Mouse (Mus musculus) limb, embryonic 10.5 days (tissue): Measurements from ENCODE around the gene Togaram2. TPM values are rescaled to one million over a fixed set of nuclear protein-coding genes. Genes with fewer than 3 reads are reported as not detected.

ENCODE experiments used
- DNase-seq: peaks from one replicate; pipeline ENCODE4 v3.0.0-alpha.2; 2017; ENCODE audit warnings: low spot score
- H3K27ac ChIP-seq: fragments of 300-500 bp; sonication (generic); 2 replicates; pipeline ENCODE4 v1.5.1; 2016; ENCODE audit warnings: mild to moderate bottlenecking
- H3K27me3 ChIP-seq: fragments of 300-500 bp; sonication (generic); 2 replicates; pipeline ENCODE4 v1.6.1; 2016; ENCODE audit warnings: low read depth, mild to moderate bottlenecking; ENCODE audit not compliant: poor library complexity, severe bottlenecking
- H3K36me3 ChIP-seq: fragments of 300-500 bp; sonication (generic); 2 replicates; pipeline ENCODE4 v1.6.1; 2016; ENCODE audit warnings: mild to moderate bottlenecking, moderate library complexity
- H3K4me1 ChIP-seq: fragments of 300-500 bp; sonication (generic); 2 replicates; pipeline ENCODE4 v1.6.1; 2016
- H3K4me3 ChIP-seq: fragments of 300-500 bp; sonication (generic); 2 replicates; pipeline ENCODE4 v1.5.1; 2016; ENCODE audit warnings: mild to moderate bottlenecking, moderate library complexity
- H3K9me3 ChIP-seq: fragments of 300-500 bp; sonication (generic); replicated peaks from 2 replicates; pipeline ENCODE4 v1.6.1; 2016; ENCODE audit warnings: mild to moderate bottlenecking
- WGBS: fragments of 180-500 bp; shearing (Covaris S2); methylation state at CpG from one replicate; pipeline ENCODE4 v1.1.7; 2016; 5-methylcytosine and 5-hydroxymethylcytosine counted together
- polyA plus RNA-seq: library from polyadenylated mRNA; unstranded; fragments of >200 nt; fragmentation: Nextera tagmentation; extraction: Ambion mirVana; gene quantifications from 2 replicates; pipeline ENCODE4 v1.2.1, GENCODE M21; 2016

Gene Togaram2
- polyA plus RNA-seq, 1 experiment from 2014 or later, result not detected

DNA sequence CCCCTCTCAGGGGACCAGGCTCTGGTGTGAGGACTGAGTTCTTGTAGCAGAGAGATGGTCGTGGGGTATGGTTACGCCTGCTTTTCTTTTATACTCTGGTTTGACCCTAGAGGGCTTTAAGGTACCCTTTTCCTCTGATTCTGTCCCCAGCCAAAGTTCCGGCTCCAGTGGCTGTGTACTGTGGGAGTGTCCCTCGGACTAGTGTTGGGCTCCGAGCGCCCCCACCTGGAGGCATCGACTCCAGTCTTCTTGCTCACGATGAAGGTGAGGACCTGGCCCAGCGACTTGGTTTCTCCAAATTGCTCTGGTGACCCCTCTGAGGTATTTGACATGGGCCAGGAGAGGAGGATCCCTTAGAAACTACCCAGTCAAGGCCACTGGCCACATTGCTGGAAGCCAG lies 14.4 kb downstream of the Togaram2 start:
- Histone ChIP-seq H3K4me1 (no peaks in the 10 kb centered on the region), H3K27ac (no peak overlapping the region)
- 58% methylated on average over 9 of the region's 9 CpGs for WGBS

DNA sequence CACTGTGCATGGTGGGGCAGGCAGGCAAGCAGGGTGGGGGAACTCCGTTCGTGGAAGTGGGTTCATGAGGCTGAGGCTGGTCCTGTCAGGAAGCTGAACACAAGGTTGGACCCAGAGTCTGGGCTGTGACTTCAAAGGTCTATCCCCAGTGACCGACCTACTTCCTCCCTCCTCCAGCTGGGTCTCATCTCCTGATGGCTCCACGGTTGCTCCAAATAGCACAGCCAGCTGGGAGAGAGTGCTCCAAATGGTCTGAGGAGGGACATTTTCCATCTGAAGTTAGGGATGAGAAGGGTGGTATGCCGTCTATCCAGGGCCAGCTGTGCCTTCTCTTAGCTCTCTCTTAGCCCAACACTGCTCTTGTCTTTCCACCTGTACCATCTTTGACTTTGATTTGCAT lies 16.8 kb downstream of the Togaram2 start:
- H3K27ac ChIP-seq, result no peak overlapping the region
- no peaks in the 10 kb centered on the region for H3K27me3 ChIP-seq
- H3K36me3 ChIP-seq, result no peaks in the 10 kb centered on the region
- H3K4me3 ChIP-seq, result no peak overlapping the region
- no peaks in the 10 kb centered on the region for H3K9me3 ChIP-seq
- WGBS, result 70% methylated on average over 5 of the region's 5 CpGs
- H3K4me1 ChIP-seq, result peaks cover 12% of the 10 kb centered on the region
- DNase-seq, result no peak

More for the DNA sequence above, 14.4 kb downstream of the Togaram2 start:
- DNase-seq, result no peak
- no peaks in the 10 kb centered on the region for H3K36me3 ChIP-seq
- H3K27me3 ChIP-seq, result no peaks in the 10 kb centered on the region
- no peak overlapping the region for H3K4me3 ChIP-seq
- no peaks in the 10 kb centered on the region for H3K9me3 ChIP-seq

DNA sequence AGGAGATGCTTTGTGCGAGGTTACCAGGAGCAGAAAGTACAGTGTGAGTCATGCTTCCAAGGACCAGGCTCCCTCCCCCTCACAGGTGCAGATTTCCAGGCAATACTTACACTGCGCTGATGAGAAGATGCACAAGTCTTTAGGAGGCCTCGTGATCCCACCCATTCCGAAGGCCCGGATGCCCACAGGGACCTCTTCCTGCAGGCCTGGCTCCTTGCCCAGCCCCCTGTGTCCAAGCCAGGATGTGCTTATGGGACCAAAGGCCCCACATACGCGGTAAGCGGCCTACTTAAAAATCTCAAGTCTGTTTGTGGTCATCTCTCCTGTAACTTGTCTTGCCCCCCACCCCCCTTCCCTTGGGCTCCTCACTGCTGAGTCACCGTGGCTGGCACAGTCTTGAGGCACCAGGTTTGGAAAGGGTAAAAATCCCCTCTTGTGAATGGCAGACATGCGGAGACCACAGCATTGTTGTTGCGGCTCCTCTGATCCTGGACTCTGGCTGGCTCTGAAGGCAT lies 18.4 kb downstream of the Togaram2 start:
- no peak for DNase-seq
- no peaks in the 10 kb centered on the region for H3K27me3 ChIP-seq
- H3K36me3 ChIP-seq, result no peaks in the 10 kb centered on the region
- no peaks in the 10 kb centered on the region for H3K9me3 ChIP-seq
- peaks cover 20% of the 10 kb centered on the region for H3K4me1 ChIP-seq
- 86% methylated on average over 11 of the region's 11 CpGs for WGBS
- no peak overlapping the region for H3K4me3 ChIP-seq
- no peak overlapping the region for H3K27ac ChIP-seq

DNA sequence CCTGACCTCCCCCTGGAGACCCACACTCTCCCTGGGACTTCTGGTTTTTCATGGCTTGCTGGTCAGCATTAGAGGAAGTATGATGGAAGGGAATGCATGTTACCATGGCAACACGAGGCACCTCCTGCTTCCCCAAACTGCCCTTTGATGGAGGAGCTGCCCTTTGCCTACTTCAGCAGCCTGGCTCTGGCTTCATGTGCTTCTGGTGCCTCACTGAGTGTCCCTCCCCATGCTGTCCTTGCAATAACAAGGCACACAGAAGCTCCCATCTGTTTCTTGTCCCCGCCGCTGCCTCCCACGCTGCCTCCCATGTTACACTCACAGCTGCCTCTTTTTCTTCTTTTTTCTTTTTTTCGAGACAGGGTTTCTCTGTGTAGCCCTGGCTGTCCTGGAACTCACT lies 20.3 kb downstream of the Togaram2 start:
- DNase-seq, result no peak
- no peaks in the 10 kb centered on the region for H3K9me3 ChIP-seq
- 65% methylated on average over 5 of the region's 5 CpGs for WGBS

DNA sequence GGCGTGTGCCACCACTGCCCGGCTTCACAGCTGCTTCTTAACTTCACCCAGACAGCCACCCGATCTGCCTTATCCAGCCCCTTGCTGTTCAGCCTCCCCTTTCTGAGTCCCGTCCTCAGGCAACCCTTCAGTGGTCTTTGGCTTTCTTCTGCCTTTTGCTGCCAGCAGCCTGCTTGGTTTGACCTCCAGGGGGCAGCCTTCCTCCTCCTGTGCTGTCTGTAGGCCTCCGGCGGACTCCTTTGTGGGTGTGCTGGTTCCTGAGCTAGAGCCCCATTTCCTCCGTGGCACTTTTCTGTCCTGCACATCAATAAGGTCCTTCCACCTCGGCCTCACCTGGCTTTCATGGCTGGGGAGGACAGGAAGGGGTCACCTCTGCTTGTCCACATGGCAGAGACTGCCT lies 20.7 kb downstream of the Togaram2 start:
- DNase-seq, result peak; percentile 56
- no peak overlapping the region for H3K4me3 ChIP-seq
- no peaks in the 10 kb centered on the region for H3K9me3 ChIP-seq
- 55% methylated on average over 8 of the region's 8 CpGs for WGBS
- no peaks in the 10 kb centered on the region for H3K36me3 ChIP-seq
- no peak overlapping the region for H3K27ac ChIP-seq
- no peaks in the 10 kb centered on the region for H3K27me3 ChIP-seq
- H3K4me1 ChIP-seq, result peaks cover 25% of the 10 kb centered on the region

More for the DNA sequence above, 20.3 kb downstream of the Togaram2 start:
- H3K27ac ChIP-seq, result no peak overlapping the region
- H3K36me3 ChIP-seq, result no peaks in the 10 kb centered on the region
- H3K4me1 ChIP-seq, result peaks cover 25% of the 10 kb centered on the region
- H3K4me3 ChIP-seq, result no peak overlapping the region
- no peaks in the 10 kb centered on the region for H3K27me3 ChIP-seq

DNA sequence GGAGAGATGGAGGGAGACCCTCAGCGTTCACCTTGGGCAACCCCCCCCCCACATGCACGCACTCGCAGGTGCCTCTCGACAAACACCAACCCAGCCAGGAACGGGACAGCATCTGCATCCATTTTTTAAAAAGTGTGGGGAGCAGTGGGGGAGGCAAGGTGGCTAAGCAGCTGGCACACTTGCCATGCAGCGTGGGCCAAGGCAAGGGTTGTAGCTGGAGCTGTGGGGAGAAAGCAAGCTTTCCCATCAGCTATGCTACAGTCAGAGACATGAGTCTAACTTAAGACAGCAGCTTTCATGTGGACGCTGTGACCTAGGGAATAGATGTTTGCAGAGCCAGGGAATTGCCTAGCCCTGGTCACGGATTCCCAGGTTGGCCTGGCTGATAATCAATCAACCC lies 22.1 kb downstream of the Togaram2 start:
- no peaks in the 10 kb centered on the region for H3K27me3 ChIP-seq
- no peaks in the 10 kb centered on the region for H3K36me3 ChIP-seq
- DNase-seq, result no peak
- 84% methylated on average over 8 of the region's 8 CpGs for WGBS
- H3K9me3 ChIP-seq, result no peaks in the 10 kb centered on the region
- no peak overlapping the region for H3K27ac ChIP-seq
- peaks cover 25% of the 10 kb centered on the region for H3K4me1 ChIP-seq
- no peak overlapping the region for H3K4me3 ChIP-seq

DNA sequence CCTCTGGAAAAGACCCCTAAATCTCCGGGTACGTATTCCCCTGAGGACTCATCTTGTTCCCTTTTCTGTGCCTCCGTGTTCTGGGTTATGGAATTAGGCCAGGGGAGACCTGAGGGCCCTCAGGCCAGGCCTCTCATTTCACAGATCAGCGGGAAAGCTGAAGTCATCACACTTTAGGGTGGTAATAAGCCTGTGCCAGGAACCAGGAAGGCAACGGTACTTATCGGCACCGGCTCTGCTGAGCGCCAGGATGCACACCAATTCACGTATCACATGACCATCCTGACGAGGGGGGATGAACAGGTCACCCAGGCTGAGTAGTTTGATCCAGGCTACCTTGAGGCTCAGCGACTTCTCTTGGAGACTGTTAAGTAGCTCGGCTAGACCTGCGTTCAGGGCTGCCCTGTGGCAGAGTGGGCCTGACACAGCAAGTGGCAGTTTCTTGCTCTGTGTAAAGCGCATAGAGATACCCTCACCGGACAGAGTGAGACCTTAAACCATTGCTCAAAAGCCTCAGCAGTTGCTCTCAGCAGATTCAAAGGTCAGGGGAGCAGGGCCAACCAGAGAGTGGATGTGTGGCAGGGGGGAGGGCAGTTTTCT lies 22.8 kb downstream of the Togaram2 start:
- no peak for DNase-seq
- no peaks in the 10 kb centered on the region for H3K9me3 ChIP-seq
- H3K27ac ChIP-seq, result peak overlapping the region; percentile 42; the same call in 1 of the 2 replicates
- H3K36me3 ChIP-seq, result no peaks in the 10 kb centered on the region
- WGBS, result 78% methylated on average over 15 of the region's 15 CpGs
- H3K4me1 ChIP-seq, result peaks cover 25% of the 10 kb centered on the region
- no peak overlapping the region for H3K4me3 ChIP-seq
- no peaks in the 10 kb centered on the region for H3K27me3 ChIP-seq

DNA sequence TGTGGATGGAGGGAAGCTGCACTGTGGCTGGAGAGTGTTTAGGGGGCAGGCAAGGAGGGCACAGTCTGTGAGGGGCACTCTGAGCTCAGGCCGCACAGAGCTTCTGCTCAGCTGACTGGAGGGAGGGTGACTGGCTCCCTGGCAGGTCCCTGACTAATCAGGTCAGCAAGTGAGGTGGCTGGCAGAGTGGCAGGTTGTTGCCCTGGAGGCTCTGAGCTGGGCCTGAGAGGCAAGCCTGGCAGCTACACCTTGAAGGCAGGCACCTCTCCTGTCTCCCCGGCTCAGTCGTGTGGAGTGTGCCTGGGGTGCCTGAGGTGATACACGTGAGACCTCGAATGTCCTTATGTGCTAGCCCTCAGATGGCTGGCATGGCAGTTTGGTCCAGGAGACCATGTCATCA lies 23.3 kb downstream of the Togaram2 start:
- H3K36me3 ChIP-seq, result no peaks in the 10 kb centered on the region
- no peak overlapping the region for H3K4me3 ChIP-seq
- no peaks in the 10 kb centered on the region for H3K27me3 ChIP-seq
- peak overlapping the region; percentile 42; the same call in 1 of the 2 replicates for H3K27ac ChIP-seq
- H3K4me1 ChIP-seq, result peaks cover 25% of the 10 kb centered on the region
- WGBS, result 85% methylated on average over 5 of the region's 5 CpGs
- H3K9me3 ChIP-seq, result no peaks in the 10 kb centered on the region
- DNase-seq, result no peak

DNA sequence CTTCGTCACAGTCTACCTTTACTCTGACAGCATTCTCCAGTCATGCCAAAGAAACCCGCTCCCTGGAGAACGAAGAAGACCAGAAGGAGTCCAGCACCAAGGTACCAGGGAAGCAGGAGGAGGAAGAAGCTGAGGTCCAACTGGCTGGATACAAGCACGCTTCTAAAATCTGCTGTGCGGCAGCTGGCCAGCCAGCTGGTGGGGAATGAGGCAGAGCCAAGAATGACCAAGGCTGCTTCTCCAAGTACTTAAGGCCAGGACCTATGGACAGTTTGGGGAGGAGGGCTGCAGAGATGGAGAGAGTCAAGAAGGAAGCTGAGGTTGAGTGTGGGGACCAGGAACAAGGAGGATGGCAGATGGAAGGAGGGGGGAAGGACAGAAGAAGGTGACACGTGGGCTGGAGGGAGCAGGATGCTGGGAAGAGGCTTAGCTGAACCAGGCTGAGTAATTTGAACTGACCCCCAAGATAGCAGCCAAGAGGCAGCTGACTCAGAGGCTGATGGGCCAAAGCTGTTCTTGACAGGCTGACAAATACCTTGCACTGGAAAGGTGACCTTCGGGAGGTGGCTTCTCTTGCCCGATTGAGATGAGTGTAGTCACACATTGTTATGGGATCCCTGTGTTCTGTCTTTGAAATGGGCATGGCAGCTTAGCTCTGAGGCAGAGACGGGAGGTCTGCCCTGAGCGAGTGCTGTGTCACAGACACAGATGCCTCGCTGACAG lies 25.0 kb downstream of the Togaram2 start:
- no peak overlapping the region for H3K27ac ChIP-seq
- WGBS, result 78% methylated on average over 11 of the region's 11 CpGs
- DNase-seq, result no peak

DNA sequence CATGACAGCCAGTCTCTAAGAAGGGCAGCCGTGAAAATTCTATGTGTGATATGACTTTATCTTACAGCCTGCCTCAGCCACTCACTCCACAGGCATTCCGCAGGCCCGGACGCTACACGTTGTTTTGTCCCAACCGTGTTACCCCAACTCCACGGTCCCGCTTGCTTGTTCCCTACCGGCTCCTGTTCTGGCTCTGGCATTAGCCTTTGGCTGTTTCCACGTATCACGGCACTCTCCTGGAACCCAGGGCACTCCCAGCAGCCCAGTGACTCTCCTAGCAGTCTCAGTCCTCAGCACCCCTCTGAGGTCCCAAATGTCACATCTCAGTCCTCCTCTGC lies 25.5 kb downstream of the Togaram2 start:
- Histone ChIP-seq H3K27me3 (no peaks in the 10 kb centered on the region), H3K36me3 (no peaks in the 10 kb centered on the region), H3K4me3 (no peak overlapping the region), H3K9me3 (no peaks in the 10 kb centered on the region), H3K4me1 (peaks cover 15% of the 10 kb centered on the region), H3K27ac (no peak overlapping the region)
- WGBS, result 93% methylated on average over 11 of the region's 11 CpGs
- DNase-seq, result no peak

More for the DNA sequence above, 25.0 kb downstream of the Togaram2 start:
- H3K36me3 ChIP-seq, result no peaks in the 10 kb centered on the region
- H3K27me3 ChIP-seq, result no peaks in the 10 kb centered on the region
- H3K4me1 ChIP-seq, result peaks cover 21% of the 10 kb centered on the region
- H3K4me3 ChIP-seq, result no peak overlapping the region
- no peaks in the 10 kb centered on the region for H3K9me3 ChIP-seq

DNA sequence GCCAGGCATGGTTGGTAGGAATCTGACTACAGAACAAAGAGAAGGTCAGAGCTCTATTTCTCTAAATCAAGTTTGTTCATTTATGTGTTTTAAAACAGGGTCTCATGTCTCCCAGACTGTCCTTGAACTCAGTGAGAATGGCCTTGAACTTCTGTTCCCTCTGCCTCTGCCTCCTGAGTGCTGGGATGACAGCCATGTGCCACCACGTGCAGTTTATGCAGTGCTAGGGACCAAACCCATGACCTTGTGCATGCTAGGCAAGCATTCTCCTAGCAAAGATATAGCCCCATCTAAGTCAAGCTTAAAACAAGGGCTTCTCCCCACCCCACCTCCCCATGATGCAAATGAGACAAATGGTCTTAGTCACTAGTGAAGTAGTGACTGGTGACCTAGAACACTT lies 32.1 kb downstream of the Togaram2 start:
- no peaks in the 10 kb centered on the region; the same call in 1 of the 2 replicates for H3K4me1 ChIP-seq
- no peak overlapping the region for H3K27ac ChIP-seq
- no peaks in the 10 kb centered on the region for H3K27me3 ChIP-seq
- no peaks in the 10 kb centered on the region for H3K9me3 ChIP-seq
- no peaks in the 10 kb centered on the region for H3K36me3 ChIP-seq
- DNase-seq, result no peak
- WGBS, result 61% methylated on average over 1 of the region's 1 CpGs
- H3K4me3 ChIP-seq, result no peak overlapping the region

DNA sequence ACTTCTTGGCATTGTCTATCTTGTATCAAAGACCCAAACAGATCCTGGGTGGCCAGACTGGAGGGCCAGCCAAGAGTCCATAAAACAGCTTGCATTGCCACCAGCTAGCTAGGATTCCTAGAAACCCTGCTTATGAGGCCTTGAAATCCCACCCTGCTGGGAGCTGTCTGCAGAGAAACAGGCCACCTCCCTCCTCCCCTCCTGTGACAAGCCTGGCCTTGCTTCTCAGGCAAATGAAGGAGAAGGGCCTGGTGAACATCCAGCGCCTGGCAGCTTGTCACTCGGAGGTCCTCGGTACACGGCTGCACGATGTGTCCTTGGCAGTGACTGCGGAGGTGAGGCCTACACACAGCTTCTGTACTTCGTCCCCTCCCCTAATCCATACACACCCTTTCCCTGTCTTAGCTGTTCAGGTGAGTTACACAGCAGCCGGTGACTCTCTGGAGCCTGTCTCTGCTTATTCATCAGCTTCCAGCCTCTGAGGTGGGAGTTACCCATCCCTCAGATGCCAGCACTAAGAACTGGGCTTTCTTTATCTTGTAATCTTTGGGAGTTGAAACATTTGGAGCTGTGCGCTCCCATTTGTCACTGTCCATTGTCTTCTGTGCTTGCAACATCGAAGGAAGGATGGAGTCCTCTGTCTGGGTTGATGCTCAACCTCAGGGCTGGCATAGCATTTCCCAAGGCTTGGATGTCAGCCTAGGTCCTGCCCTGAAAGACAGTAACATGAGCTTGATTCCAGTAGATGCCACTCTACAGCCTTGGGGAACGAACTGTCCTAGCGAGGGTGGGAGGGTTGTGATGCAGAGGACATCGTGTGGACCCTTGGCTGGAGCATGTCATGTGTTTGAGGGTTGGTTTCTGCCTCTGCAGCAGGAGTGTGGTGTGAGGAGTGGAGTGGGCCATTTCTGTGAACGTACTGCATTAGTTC lies 32.8 kb downstream of the Togaram2 start:
- no peaks in the 10 kb centered on the region for H3K9me3 ChIP-seq
- no peak for DNase-seq
- H3K4me1 ChIP-seq, result no peaks in the 10 kb centered on the region; the same call in 1 of the 2 replicates
- H3K4me3 ChIP-seq, result no peak overlapping the region
- H3K27me3 ChIP-seq, result no peaks in the 10 kb centered on the region
- H3K27ac ChIP-seq, result no peak overlapping the region
- WGBS, result 88% methylated on average over 14 of the region's 14 CpGs
- no peaks in the 10 kb centered on the region for H3K36me3 ChIP-seq

DNA sequence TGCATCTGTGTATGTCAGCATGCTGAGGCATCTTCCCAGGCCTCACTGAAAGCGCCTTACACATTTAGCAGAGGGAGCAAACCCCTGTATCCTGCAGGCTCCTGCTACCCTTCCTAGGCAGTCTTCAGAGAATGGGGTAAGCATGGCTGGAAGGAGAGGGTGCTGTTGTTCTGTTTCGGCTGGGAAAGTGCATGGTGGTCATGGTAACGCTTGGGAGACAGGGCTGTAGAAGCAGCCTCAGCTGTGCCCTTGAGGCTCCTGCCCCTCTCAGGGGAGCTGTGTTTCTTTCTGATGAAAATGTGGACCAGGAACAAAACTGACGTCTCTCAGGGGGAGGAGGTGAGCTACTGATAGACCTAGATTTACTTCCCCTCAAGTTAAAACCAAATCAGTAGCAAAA lies 34.7 kb downstream of the Togaram2 start:
- no peaks in the 10 kb centered on the region; the same call in 1 of the 2 replicates for H3K4me1 ChIP-seq
- DNase-seq, result no peak
- no peak overlapping the region for H3K27ac ChIP-seq
- no peaks in the 10 kb centered on the region for H3K9me3 ChIP-seq
- H3K36me3 ChIP-seq, result no peaks in the 10 kb centered on the region
- H3K4me3 ChIP-seq, result no peak overlapping the region
- 72% methylated on average over 4 of the region's 4 CpGs for WGBS
- no peaks in the 10 kb centered on the region for H3K27me3 ChIP-seq
